Mouse (Mus musculus) heart, postnatal 0 days (tissue): ENCODE data around the gene Ttc38. TPM values are rescaled to one million over a fixed set of nuclear protein-coding genes. Genes with fewer than 3 reads are reported as not detected.

Source experiments
- ATAC-seq: fragments of 200-750 bp; cut with Nextera tagmentation; 2 replicates; pipeline ENCODE4 v1.8.0; 2017; ENCODE audit warnings: low read depth, moderate number of reproducible peaks, moderate library complexity; ENCODE audit not compliant: insufficient read depth
- DNase-seq: peaks from one replicate; pipeline ENCODE4 v3.0.0-alpha.2; 2016; ENCODE audit warnings: low spot score
- H3K27ac ChIP-seq: fragments of 300-500 bp; sonication (generic); 2 replicates; pipeline ENCODE4 v1.5.1; 2014; ENCODE audit warnings: low read depth, mild to moderate bottlenecking
- H3K27me3 ChIP-seq: fragments of 300-500 bp; sonication (generic); 2 replicates; pipeline ENCODE4 v1.6.1; 2014; ENCODE audit warnings: low read length, mixed read lengths; ENCODE audit not compliant: control insufficient read depth, insufficient read depth
- H3K36me3 ChIP-seq: fragments of 300-500 bp; sonication (generic); replicated peaks from 2 replicates; pipeline ENCODE4 v1.6.1; 2014; ENCODE audit warnings: low read length, mixed read lengths; ENCODE audit not compliant: control insufficient read depth, insufficient read depth
- H3K4me1 ChIP-seq: fragments of 300-500 bp; sonication (generic); 2 replicates; pipeline ENCODE4 v1.6.1; 2014; ENCODE audit warnings: antibody characterized with exemption; ENCODE audit not compliant: control insufficient read depth, insufficient read depth
- H3K4me2 ChIP-seq: fragments of 300-500 bp; sonication (generic); 2 replicates; pipeline ENCODE4 v1.6.1; 2014; ENCODE audit warnings: low read depth, mild to moderate bottlenecking, low read length, moderate library complexity
- H3K4me3 ChIP-seq: fragments of 300-500 bp; sonication (generic); 2 replicates; pipeline ENCODE4 v1.5.1; 2014; ENCODE audit warnings: low read depth, low read length
- H3K9ac ChIP-seq: fragments of 300-500 bp; sonication (generic); replicated peaks from 2 replicates; pipeline ENCODE4 v1.6.1; 2014; ENCODE audit warnings: low read depth, low read length, mixed read lengths
- H3K9me3 ChIP-seq: fragments of 300-500 bp; sonication (generic); replicated peaks from 2 replicates; pipeline ENCODE4 v1.6.1; 2016; ENCODE audit warnings: low read length; ENCODE audit not compliant: control insufficient read depth
- CTCF ChIP-seq: IDR thresholded peaks from 2 replicates; pipeline ENCODE4 v1.5.1; 2016; ENCODE audit warnings: antibody characterized with exemption, control low read depth, low read depth
- EP300 ChIP-seq: IDR thresholded peaks from 2 replicates; pipeline ENCODE4 v1.6.1; 2016; ENCODE audit warnings: antibody characterized with exemption, low read depth
- WGBS: fragments of 180-500 bp; shearing (Covaris S2); extraction: QIAGEN DNeasy Blood & Tissue Kit; methylation state at CpG from one replicate; pipeline ENCODE4 v1.1.7; 2014; 5-methylcytosine and 5-hydroxymethylcytosine counted together
- polyA plus RNA-seq: library from polyadenylated mRNA; unstranded; fragments of >200 nt; fragmentation: Nextera tagmentation; extraction: Ambion mirVana; gene quantifications from 2 replicates; pipeline ENCODE4 v1.2.1, GENCODE M21; 2015
- total RNA-seq: library from RNA; depleted of rRNA; stranded (reverse); fragments of >200 nt; gene quantifications from 2 replicates; pipeline ENCODE4 v1.2.3, GENCODE M21; 2014; ENCODE audit warnings: low replicate concordance

Ttc38 gene
- total and polyA plus RNA-seq, 2 experiments from 2014 or later: 6.9 to 14.7 TPM

DNA sequence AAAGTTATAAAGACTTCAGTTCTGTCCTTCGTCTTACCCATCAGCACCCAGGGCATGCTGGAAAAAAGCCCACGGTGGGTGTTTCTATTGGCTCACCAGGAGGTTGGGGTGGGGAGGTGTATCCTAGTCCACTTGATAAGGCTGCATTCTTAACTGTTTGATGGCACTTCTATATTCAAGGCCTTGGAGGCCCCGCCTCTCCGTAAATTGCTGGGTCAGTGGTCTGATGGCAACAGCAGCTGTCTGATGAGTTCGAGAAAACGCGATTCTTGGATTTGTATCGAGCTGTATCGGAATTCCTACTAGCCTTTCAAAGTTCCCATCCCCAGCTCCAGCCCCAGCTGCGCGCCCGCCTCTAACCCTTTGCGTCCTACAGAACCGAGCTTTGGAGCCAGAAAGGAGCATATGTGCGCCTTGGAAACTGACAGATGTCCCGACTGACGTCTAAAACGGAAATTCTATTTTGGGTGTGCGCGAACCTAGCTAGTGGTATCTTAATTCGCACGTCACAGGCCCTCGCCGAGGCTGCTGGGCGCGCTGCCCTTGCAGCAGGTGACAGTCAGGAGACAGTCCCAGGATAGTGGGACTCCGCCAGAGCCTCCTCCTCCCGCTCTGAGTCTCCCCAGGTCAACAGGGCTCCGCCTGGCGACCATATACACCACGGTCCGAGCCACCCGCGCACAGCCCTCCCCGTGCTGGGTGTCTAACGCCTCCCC lies 21.1 kb upstream of the Ttc38 start:
- Histone ChIP-seq H3K9ac (peak overlapping the region; percentile 60), H3K4me2 (peak overlapping the region; percentile 72), H3K9me3 (0 out of 2 replicates have a peak, but pooled peaks cover 7% of the 10 kb centered on the region), H3K27me3 (no peaks in the 10 kb centered on the region), H3K27ac (peak overlapping the region; percentile 97), H3K4me1 (peaks cover 17% of the 10 kb centered on the region), H3K4me3 (peak overlapping the region; percentile 62), H3K36me3 (peaks cover 8% of the 10 kb centered on the region; the same call in 1 of the 2 replicates)
- WGBS: 2% methylated on average over 36 of the region's 36 CpGs
- TF ChIP-seq CTCF: peak; percentile 21
- peak; percentile 99 for TF ChIP-seq EP300
- ATAC-seq (peak; percentile 89), DNase-seq (peak; percentile 91)

GRCm38 (mm10) chr15:85811535-85812277 lies 20.4 kb upstream of the Ttc38 start, which contains the start of gene Cdpf1:
Gene Cdpf1, minus strand, starts transcription at chr15:85811697.
- peaks cover 17% of the 10 kb centered on the region for H3K4me1 ChIP-seq
- DNase-seq (peak; percentile 96), ATAC-seq (peak; percentile 90)
- H3K27ac ChIP-seq: peak within 1 kb of the TSS; percentile 97
- peaks cover 7% of the 10 kb centered on the region; the same call in 1 of the 2 replicates for H3K36me3 ChIP-seq
- H3K9ac ChIP-seq: peak within 1 kb of the TSS; percentile 60
- TF ChIP-seq EP300: no peak; the same call in 1 of the 2 replicates
- TF ChIP-seq CTCF: no peak
- WGBS: 3% methylated on average over 36 of the region's 36 CpGs
- 0 out of 2 replicates have a peak, but pooled peaks cover 10% of the 10 kb centered on the region for H3K9me3 ChIP-seq
- peak within 1 kb of the TSS; percentile 72 for H3K4me2 ChIP-seq
- peak within 1 kb of the TSS; percentile 62 for H3K4me3 ChIP-seq
- no peaks in the 10 kb centered on the region for H3K27me3 ChIP-seq

GRCm38 (mm10) chr15:85813428-85813827 lies 18.7 kb upstream of the Ttc38 start:
- peaks cover 17% of the 10 kb centered on the region for H3K4me1 ChIP-seq
- TF ChIP-seq CTCF (no peak), EP300 (no peak)
- ATAC-seq: no peak

GRCm38 (mm10) chr15:85821203-85822010 lies 10.7 kb upstream of the Ttc38 start, which contains the start of gene Pkdrej:
Gene Pkdrej, minus strand, starts transcription at chr15:85821734.
- peak; percentile 34 for DNase-seq
- Histone ChIP-seq H3K27ac (peak within 1 kb of the TSS; percentile 1; the same call in 1 of the 2 replicates), H3K9ac (peak within 1 kb of the TSS; percentile 70), H3K36me3 (no peaks in the 10 kb centered on the region), H3K4me1 (peaks cover 13% of the 10 kb centered on the region; the same call in 1 of the 2 replicates), H3K27me3 (peaks cover 14% of the 10 kb centered on the region; the same call in 1 of the 2 replicates), H3K9me3 (peaks cover 13% of the 10 kb centered on the region), H3K4me3 (peak within 1 kb of the TSS; percentile 51), H3K4me2 (peak within 1 kb of the TSS; percentile 93)
- WGBS: 2% methylated on average over 65 of the region's 65 CpGs
- TF ChIP-seq CTCF: no peak
- TF ChIP-seq EP300: no peak
- ATAC-seq: peak; percentile 90

More at GRCm38 (mm10) chr15:85813428-85813827, 18.7 kb upstream of the Ttc38 start:
- Histone ChIP-seq H3K4me3 (no peak overlapping the region), H3K9me3 (peaks cover 17% of the 10 kb centered on the region; the same call in 1 of the 2 replicates), H3K9ac (no peak overlapping the region), H3K27ac (no peak overlapping the region), H3K4me2 (no peak overlapping the region), H3K27me3 (no peaks in the 10 kb centered on the region), H3K36me3 (no peaks in the 10 kb centered on the region)
- WGBS: 64% methylated on average over 10 of the region's 10 CpGs
- no peak for DNase-seq

DNA sequence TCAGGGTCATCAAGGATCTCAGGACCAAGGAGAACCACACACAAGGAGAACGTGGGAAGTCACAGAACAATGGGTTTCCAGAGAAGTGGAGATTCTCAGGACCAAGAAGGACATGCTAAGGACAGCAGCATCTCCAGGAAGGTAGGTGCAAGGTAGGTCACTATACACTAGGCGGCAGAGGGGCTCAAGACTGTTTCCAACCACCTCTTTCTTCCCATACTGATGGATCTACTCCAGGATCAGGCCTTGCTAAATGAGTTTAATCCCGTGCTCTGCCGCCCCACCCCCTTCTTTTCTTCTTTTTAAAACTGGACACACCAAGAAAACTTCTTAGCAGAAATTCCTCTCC lies 10.1 kb upstream of the Ttc38 start:
- ATAC-seq (peak; percentile 64), DNase-seq (no peak)
- no peaks in the 10 kb centered on the region for H3K36me3 ChIP-seq
- peak overlapping the region; percentile 70 for H3K9ac ChIP-seq
- no peak overlapping the region for H3K27ac ChIP-seq
- 21% methylated on average over 4 of the region's 4 CpGs for WGBS
- H3K9me3 ChIP-seq: peaks cover 13% of the 10 kb centered on the region
- peaks cover 13% of the 10 kb centered on the region; the same call in 1 of the 2 replicates for H3K4me1 ChIP-seq
- peaks cover 14% of the 10 kb centered on the region; the same call in 1 of the 2 replicates for H3K27me3 ChIP-seq
- TF ChIP-seq CTCF: peak; percentile 19; the same call in 1 of the 2 replicates
- no peak for TF ChIP-seq EP300
- peak overlapping the region; percentile 51 for H3K4me3 ChIP-seq
- peak overlapping the region; percentile 93 for H3K4me2 ChIP-seq
